Mouse (Mus musculus) mesoderm, embryonic 11.5 days (tissue): ENCODE measurements at regions not wholly inside any gene's neighbourhood (a gene's known extent, or its start where the extent isn't known, plus 50 kb on each side); places are given as distances from the start of the nearest gene placed in this dataset.
A peak's percentile ranks its signal among the peaks of the same experiment; 100 is the strongest.

ENCODE experiments used
- DNase-seq: peaks from one replicate; pipeline ENCODE4 v3.0.0-alpha.2; 2012; ENCODE audit warnings: low read depth, low spot score

- DNase-seq: no peak
These were observed 248.5 kb upstream of the Myt1l start for GRCm38 (mm10) chr12:29279631-29280080.

- peak; percentile 48 for DNase-seq
These were observed 247.9 kb upstream of the Myt1l start for GRCm38 (mm10) chr12:29280081-29280788.

GRCm38 (mm10) chr12:29280861-29281630, 247.1 kb upstream of the Myt1l start:
- DNase-seq: no peak

GRCm38 (mm10) chr12:29288801-29289200, 239.4 kb upstream of the Myt1l start:
- DNase-seq: no peak

- DNase-seq: peak; percentile 97
These were observed 237.4 kb upstream of the Myt1l start for GRCm38 (mm10) chr12:29290591-29291351.

GRCm38 (mm10) chr12:29297984-29298383, 230.2 kb upstream of the Myt1l start:
- no peak for DNase-seq

GRCm38 (mm10) chr12:29315636-29316035, 212.5 kb upstream of the Myt1l start:
- no peak for DNase-seq

GRCm38 (mm10) chr12:29321468-29321867, 206.7 kb upstream of the Myt1l start:
- no peak for DNase-seq

GRCm38 (mm10) chr12:29323534-29323933, 204.7 kb upstream of the Myt1l start:
- no peak for DNase-seq

GRCm38 (mm10) chr12:29335839-29336469, 192.2 kb upstream of the Myt1l start:
- peak; percentile 80 for DNase-seq

- no peak for DNase-seq
These were observed 190.8 kb upstream of the Myt1l start for GRCm38 (mm10) chr12:29337336-29337735.

- no peak for DNase-seq
These were observed 186.7 kb upstream of the Myt1l start for GRCm38 (mm10) chr12:29341388-29341995.

GRCm38 (mm10) chr12:29343147-29343852, 184.9 kb upstream of the Myt1l start:
- no peak for DNase-seq

- DNase-seq: no peak
These were observed 179.5 kb upstream of the Myt1l start for GRCm38 (mm10) chr12:29348698-29349097.

GRCm38 (mm10) chr12:29349146-29349850, 178.9 kb upstream of the Myt1l start:
- DNase-seq: no peak

- no peak for DNase-seq
These were observed 174.2 kb upstream of the Myt1l start for GRCm38 (mm10) chr12:29353777-29354496.

- no peak for DNase-seq
These were observed 173.4 kb upstream of the Myt1l start for GRCm38 (mm10) chr12:29354816-29355215.

GRCm38 (mm10) chr12:29356681-29357397, 171.3 kb upstream of the Myt1l start:
- peak; percentile 66 for DNase-seq

GRCm38 (mm10) chr12:29361236-29361635, 166.9 kb upstream of the Myt1l start:
- no peak for DNase-seq
